Mouse (Mus musculus) cerebellum, adult 2 months (tissue): ENCODE measurements around the gene Gm10192.

Source experiments
- CTCF ChIP-seq: fragments of 200-500 bp; IDR thresholded peaks from 2 replicates; pipeline ENCODE4 v1.5.1; 2011; ENCODE audit warnings: low read depth, mild to moderate bottlenecking, control low read depth, low read length, moderate library complexity, borderline replicate concordance; ENCODE audit not compliant: insufficient read depth
- POLR2A ChIP-seq: fragments of 200-500 bp; IDR thresholded peaks from 2 replicates; pipeline ENCODE4 v1.6.1; 2011; ENCODE audit warnings: low read length, control low read depth, borderline replicate concordance; ENCODE audit not compliant: insufficient read depth

DNA sequence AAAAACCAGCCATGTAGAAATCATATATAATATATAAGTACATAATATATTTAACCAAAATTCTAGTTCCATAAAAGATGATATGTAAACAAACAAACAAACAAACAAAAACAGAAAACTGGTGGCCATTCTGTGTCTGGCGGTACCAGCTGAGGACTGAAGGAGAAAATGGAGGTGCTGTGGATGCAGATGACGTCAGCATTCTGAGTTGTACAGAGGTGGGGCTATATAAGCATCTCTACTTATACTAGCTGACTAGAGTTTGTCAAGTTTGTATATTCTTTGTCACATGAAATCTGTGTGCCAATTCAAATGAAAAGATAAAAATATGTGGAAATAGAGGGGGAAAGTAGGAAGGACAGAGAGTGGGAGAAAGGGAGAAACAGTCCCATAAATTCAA lies 9.6 kb upstream of the Gm10192 start:
- TF ChIP-seq CTCF (no peak), POLR2A (no peak)
